Mouse (Mus musculus): ENCODE data around the gene Acsbg1.
"Not testable (repeated sequence)": the region's sequence is repeated elsewhere in the genome, so short reads cannot be mapped to it uniquely, and the experiment has no call there.

Acsbg1 gene

GRCm38 (mm10) chr9:54661605-54662377 lies at the start of gene Acsbg1:
Acsbg1 (minus strand) TSS chr9:54661870.
- no peak for DNase-seq (ENCODE audit: extremely low spot score, low read depth, low spot score)

GRCm38 (mm10) chr9:54708085-54708484 lies 46.4 kb upstream of the Acsbg1 start:
- no peak for DNase-seq (ENCODE audit: extremely low spot score, low read depth, low spot score)

- no peak for DNase-seq (ENCODE audit: extremely low spot score, low read depth, low spot score)
These were observed 45.8 kb upstream of the Acsbg1 start for GRCm38 (mm10) chr9:54707288-54707999.

GRCm38 (mm10) chr9:54705561-54705960 lies 43.9 kb upstream of the Acsbg1 start:
- no peak for DNase-seq (ENCODE audit: extremely low spot score, low read depth, low spot score)

- DNase-seq (ENCODE audit: extremely low spot score, low read depth, low spot score): no peak
These were observed 42.7 kb upstream of the Acsbg1 start for GRCm38 (mm10) chr9:54704361-54704760.

- DNase-seq (ENCODE audit: extremely low spot score, low read depth, low spot score): no peak
These were observed 40.9 kb upstream of the Acsbg1 start for GRCm38 (mm10) chr9:54702581-54702980.

- no peak for DNase-seq (ENCODE audit: extremely low spot score, low read depth, low spot score)
These were observed 39.1 kb upstream of the Acsbg1 start for GRCm38 (mm10) chr9:54700746-54701145.

GRCm38 (mm10) chr9:54700174-54700475 lies 38.5 kb upstream of the Acsbg1 start:
- no peak for DNase-seq (ENCODE audit: extremely low spot score, low read depth, low spot score)

GRCm38 (mm10) chr9:54699345-54700173 lies 37.9 kb upstream of the Acsbg1 start:
- DNase-seq (ENCODE audit: extremely low spot score, low read depth, low spot score): no peak

GRCm38 (mm10) chr9:54699087-54699344 lies 37.3 kb upstream of the Acsbg1 start:
- DNase-seq (ENCODE audit: extremely low spot score, low read depth, low spot score): no peak

- no peak for DNase-seq (ENCODE audit: extremely low spot score, low read depth, low spot score)
These were observed 36.8 kb upstream of the Acsbg1 start, which contains the start of gene Dnaja4 for GRCm38 (mm10) chr9:54698318-54699086. Dnaja4 (plus strand) TSS chr9:54698873.

- not testable (repeated sequence) for DNase-seq (ENCODE audit: extremely low spot score, low read depth, low spot score)
These were observed 29.7 kb upstream of the Acsbg1 start for GRCm38 (mm10) chr9:54691241-54691805.

GRCm38 (mm10) chr9:54690697-54691096 lies 29.0 kb upstream of the Acsbg1 start:
- DNase-seq (ENCODE audit: extremely low spot score, low read depth, low spot score): not testable (repeated sequence)

- DNase-seq (ENCODE audit: extremely low spot score, low read depth, low spot score): no peak
These were observed 27.8 kb upstream of the Acsbg1 start for GRCm38 (mm10) chr9:54689446-54689845.

GRCm38 (mm10) chr9:54687246-54688236 lies 25.9 kb upstream of the Acsbg1 start:
- no peak for DNase-seq (ENCODE audit: extremely low spot score, low read depth, low spot score)

GRCm38 (mm10) chr9:54683814-54684605 lies 22.3 kb upstream of the Acsbg1 start:
- DNase-seq (ENCODE audit: extremely low spot score, low read depth, low spot score): no peak

GRCm38 (mm10) chr9:54682846-54683245 lies 21.2 kb upstream of the Acsbg1 start:
- DNase-seq (ENCODE audit: extremely low spot score, low read depth, low spot score): no peak

- peak; percentile 47 for DNase-seq (ENCODE audit: extremely low spot score, low read depth, low spot score)
These were observed 14.9 kb upstream of the Acsbg1 start for GRCm38 (mm10) chr9:54676531-54676986.

GRCm38 (mm10) chr9:54673887-54674286 lies 12.2 kb upstream of the Acsbg1 start:
- DNase-seq (ENCODE audit: extremely low spot score, low read depth, low spot score): no peak
